In genomic region chr5:150702714-150703113, GRCm38 (mm10) we compare ENCODE assay signal across 7 mouse cellular contexts. TPM values are rescaled to one million over a fixed set of nuclear protein-coding genes. Genes with fewer than 3 reads are reported as not detected.
DNase-seq lines count a peak whose midpoint lies in the region; TF ChIP-seq lines count a peak whose summit lies in the region.

No protein-coding gene starts in this region.

- no peak for TF ChIP-seq POLR2A in CH12.LX (IDR thresholded peaks at IDR 0.05; ENCODE audit: low read depth, low read length)

- no peak overlapping the region for H3K4me2 ChIP-seq in CH12.LX (ENCODE audit: insufficient read depth, low read depth, poor library complexity, severe bottlenecking)

- no peak for TF ChIP-seq EP300 in CH12.LX (IDR thresholded peaks at IDR 0.05; ENCODE audit: low read length)

- no peak overlapping the region for H3K4me3 ChIP-seq in CH12.LX (replicated peaks in 1 of 3; ENCODE audit: low read depth in 2 of 3, low read length in 2 of 3, poor library complexity in 1 of 3)

- H3K4me1 ChIP-seq in CH12.LX (ENCODE audit: control insufficient read depth in 1 of 2, insufficient read depth in 2 of 2): no peaks in the 10 kb centered on the region

- H3K9ac ChIP-seq in CH12.LX (ENCODE audit: insufficient read depth, low read depth): no peak overlapping the region

- no peaks in the 10 kb centered on the region for H3K9me3 ChIP-seq in CH12.LX (replicated peaks; ENCODE audit: low read length)

- no peaks in the 10 kb centered on the region for H3K27me3 ChIP-seq in CH12.LX (replicated peaks)

- TF ChIP-seq CTCF in CH12.LX (conservative IDR thresholded peaks at IDR 0.05 in 1 of 2, IDR thresholded peaks at IDR 0.05 in 1 of 2; ENCODE audit: low read depth in 2 of 2, low read length in 2 of 2): peak; percentile 55 to 67; a peak in 3 of 4 replicates

- DNase-seq in left cerebral cortex, adult 11 months (ENCODE audit: low spot score): peak; percentile 47
- no peak for DNase-seq in left cerebral cortex, adult 8-10 months (ENCODE audit: low spot score in 2 of 2)
- DNase-seq in CH12.LX (ENCODE audit: extremely low read depth): peak; percentile 38
- peak; percentile 45 for DNase-seq in T-cell, adult 2 months (ENCODE audit: low spot score)
- DNase-seq in forelimb bud, embryonic 11.5 days (ENCODE audit: low read depth, low spot score): peak; percentile 7
- peak; percentile 27 to 30 for DNase-seq in left cerebral cortex, postnatal 10 days (ENCODE audit: extremely low spot score in 1 of 2, low spot score in 2 of 2)
- DNase-seq in thymus, postnatal 0 days (ENCODE audit: low spot score): peak; percentile 46

- dilution Hi-C loops in CH12.LX (cut with MboI; ENCODE audit: extremely low pct_ligation_motif_present, extremely low pct_unique_long_range_greater_than_20kb, low sequenced_read_pairs): no loop called here

- H3K36me3 ChIP-seq in CH12.LX (replicated peaks in 1 of 2; ENCODE audit: control insufficient read depth in 1 of 2, insufficient read depth in 1 of 2, low read length in 1 of 2): peaks cover 0 to 10% of the 10 kb centered on the region in 2 experiments

- 0 out of 2 replicates have a peak, but pooled peaks cover 9% of the 10 kb centered on the region for H3K79me2 ChIP-seq in CH12.LX (replicated peaks; ENCODE audit: control insufficient read depth, extremely low read depth, insufficient read depth, poor library complexity, severe bottlenecking)

- TF ChIP-seq RAD21 in CH12.LX (IDR thresholded peaks at IDR 0.05; ENCODE audit: low read depth, low read length): peak; percentile 51

- in situ Hi-C loops in CH12.LX (cut with MboI; ENCODE audit: low pct_ligation_motif_present, low pct_unique_long_range_greater_than_20kb, low sequenced_read_pairs): no loop called here

- H3K27ac ChIP-seq in CH12.LX (ENCODE audit: insufficient read depth, low read depth): no peak overlapping the region

- intact Hi-C loops in left cerebral cortex, postnatal 10 days (cut with DNase I): no loop called here

TF ChIP-seq in CH12.LX, 34 proteins besides CTCF, POLR2A, EP300 and RAD21:
- peak; percentile 72 for TF ChIP-seq SMC3 (IDR thresholded peaks at IDR 0.05; ENCODE audit: low read depth, low read length)
- TF ChIP-seq ZNF384 (IDR thresholded peaks at IDR 0.05; ENCODE audit: low read depth, low read length): no peak

RNA-seq across cellular contexts. Expression of gene Pds5b, which starts 29.2 kb away (rescaled TPM):
- total RNA-seq in left cerebral cortex, adult 8-10 months (2022): 10 to 100 TPM; 64.8 to 75.8 (median 70.8) TPM
- 14.3 and 15.0 TPM in 2 replicates for total RNA-seq in CH12.LX (2012; rRNA removed)
- total RNA-seq in CH12.LX (2014; rRNA removed): 27.4 and 27.5 TPM in 2 replicates
- 26.0 and 31.1 TPM in 2 replicates for polyA plus RNA-seq in CH12.LX (2012; ENCODE audit: insufficient read length, low read depth)
- total RNA-seq in left cerebral cortex, postnatal 10 days (2021): 10 to 100 TPM; 72.6 to 73.5 TPM
- 84.8 and 85.8 TPM in 2 replicates for polyA plus RNA-seq in thymus, postnatal 0 days (2015; fragmentation: Nextera tagmentation; extraction: Ambion mirVana)

RNA-seq across cellular contexts. Expression of gene N4bp2l2, which starts 36.7 kb away (rescaled TPM):
- total RNA-seq in left cerebral cortex, adult 8-10 months (2022): 10 to 100 TPM; 77.0 to 82.6 (median 79.5) TPM
- total RNA-seq in CH12.LX (2012; rRNA removed): 53.1 and 65.3 TPM in 2 replicates
- total RNA-seq in CH12.LX (2014; rRNA removed): 84.4 and 96.5 TPM in 2 replicates
- 80.0 and 84.9 TPM in 2 replicates for polyA plus RNA-seq in CH12.LX (2012; ENCODE audit: insufficient read length, low read depth)
- 10 to 100 TPM; 66.3 to 67.8 TPM for total RNA-seq in left cerebral cortex, postnatal 10 days (2021)
- polyA plus RNA-seq in thymus, postnatal 0 days (2015; fragmentation: Nextera tagmentation; extraction: Ambion mirVana): 53.3 and 54.3 TPM in 2 replicates

Comparison
In these comparisons a context has a peak if more than half of its experiments do, and no peak if none do; other contexts are left out.
1. DNase-seq: peak in left cerebral cortex, adult 11 months (single experiment), CH12.LX (single experiment), T-cell, adult 2 months (single experiment), forelimb bud, embryonic 11.5 days (single experiment), left cerebral cortex, postnatal 10 days (2 of 2) and thymus, postnatal 0 days (single experiment); none in left cerebral cortex, adult 8-10 months (0 of 2).